Mouse (Mus musculus): ENCODE data around the gene Rab11b. TPM values are rescaled to one million over a fixed set of nuclear protein-coding genes. Genes with fewer than 3 reads are reported as not detected.

Rab11b gene
- polyA plus RNA-seq (2012; rRNA removed) (312 and 394 TPM in 2 replicates), polyA plus RNA-seq (2014; fragmentation: Nextera tagmentation; extraction: Ambion mirVana) (192 and 221 TPM in 2 replicates)

DNA sequence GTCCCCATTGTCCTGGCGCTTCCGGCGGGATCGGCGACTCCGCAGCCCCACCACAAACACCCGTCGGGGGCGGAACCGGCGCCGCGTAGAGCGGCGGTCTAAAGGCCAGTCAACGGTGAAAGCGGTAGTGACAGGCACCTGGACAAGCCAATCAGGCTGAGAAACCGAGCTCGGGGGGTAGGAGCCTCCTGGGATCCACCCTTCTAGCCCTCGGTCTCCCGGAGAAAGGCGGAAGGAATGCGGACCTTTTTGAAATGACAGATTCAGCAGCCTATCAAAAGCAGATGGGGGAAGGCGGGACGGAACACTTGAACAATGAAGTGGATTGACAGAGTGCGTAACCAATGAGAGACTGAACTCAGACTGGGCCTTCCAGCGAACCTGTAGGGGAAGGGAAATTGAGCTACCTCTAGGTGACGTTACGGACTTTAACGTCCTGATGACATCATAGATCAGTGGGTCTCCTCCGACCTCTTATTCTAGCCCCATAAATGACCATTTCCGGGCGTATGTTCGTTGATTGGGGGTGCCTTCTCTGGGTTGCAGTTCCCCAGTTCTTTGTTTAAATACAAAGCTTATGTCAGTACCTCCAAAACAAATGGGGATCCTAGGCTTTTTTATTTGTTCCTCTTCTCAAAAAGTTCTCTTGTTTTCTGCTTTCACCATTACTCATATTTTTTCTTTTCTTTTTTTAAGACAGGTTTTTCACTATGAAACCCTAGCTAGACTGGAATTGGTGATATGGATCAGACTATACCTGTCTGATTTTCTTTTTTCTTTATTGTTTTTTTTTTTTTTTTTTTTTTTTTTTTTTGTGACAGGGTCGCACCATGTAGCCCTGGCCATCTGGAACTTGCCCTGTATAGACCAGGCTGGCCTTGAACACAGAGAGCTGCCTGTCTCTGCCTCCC lies at the start of gene Rab11b:
Rab11b (minus strand) TSS at position 276 of the 911 bp plus-strand sequence.
- ATAC-seq (ENCODE audit: low FRiP score, low read depth), result peak; percentile 99

DNA sequence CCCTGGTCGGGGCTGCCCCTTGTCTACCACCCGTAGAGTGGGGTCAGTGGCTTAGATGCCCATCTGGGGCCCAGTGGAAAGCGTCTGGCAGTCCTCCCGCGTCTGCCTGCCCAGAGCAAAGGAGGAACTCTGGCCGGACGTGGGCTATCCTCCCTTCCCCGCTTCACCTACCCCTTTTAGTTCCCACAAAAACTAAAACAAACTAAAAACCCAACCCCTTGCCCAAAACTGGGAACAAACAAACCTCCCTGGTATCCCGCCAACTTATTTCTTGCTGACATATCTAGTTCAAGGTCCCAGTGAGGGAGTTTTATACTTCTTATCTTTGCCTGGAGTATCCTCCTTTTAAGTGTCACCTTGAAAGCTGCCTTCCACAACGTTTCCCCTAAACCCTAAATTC lies 47.9 kb upstream of the Rab11b start:
- ATAC-seq (ENCODE audit: low FRiP score, low read depth), result no peak
- H3K27ac ChIP-seq (replicated peaks; ENCODE audit: low read depth, low read length), result no peak overlapping the region
- no peaks in the 10 kb centered on the region for H3K9me3 ChIP-seq (ENCODE audit: control insufficient read depth, low read length)

More for the DNA sequence above, at the start of gene Rab11b:
- Histone ChIP-seq H3K27ac (replicated peaks; ENCODE audit: low read depth, low read length) (peak within 1 kb of the TSS; percentile 99), H3K4me1 (ENCODE audit: control insufficient read depth, insufficient read depth, low read length) (peaks cover 15% of the 10 kb centered on the region), H3K9ac (ENCODE audit: low read depth, low read length, severe bottlenecking) (peak within 1 kb of the TSS; percentile 96), H3K9me3 (ENCODE audit: control insufficient read depth, low read length) (no peaks in the 10 kb centered on the region), H3K27me3 (ENCODE audit: control insufficient read depth, insufficient read depth, low read length) (no peaks in the 10 kb centered on the region), H3K4me3 (replicated peaks; ENCODE audit: low read length) (peak within 1 kb of the TSS; percentile 67), H3K4me2 (replicated peaks; ENCODE audit: low read depth, low read length, severe bottlenecking) (peak within 1 kb of the TSS; percentile 63), H3K36me3 (ENCODE audit: control insufficient read depth, insufficient read depth, low read length) (no peaks in the 10 kb centered on the region; the same call in 1 of the 2 replicates)
- TF ChIP-seq POLR2A (IDR thresholded peaks at IDR 0.05; ENCODE audit: borderline replicate concordance, extremely low read depth, insufficient read depth, insufficient read length), result no peak
- WGBS, result 2% methylated on average over 35 of the region's 35 CpGs
- peak; percentile 100 for DNase-seq (ENCODE audit: low spot score)

GRCm38 (mm10) chr17:33807181-33807888 lies 47.0 kb upstream of the Rab11b start:
- WGBS, result 68% methylated on average over 8 of the region's 9 CpGs
- H3K27ac ChIP-seq (replicated peaks; ENCODE audit: low read depth, low read length), result no peak overlapping the region

More for the DNA sequence above, 47.9 kb upstream of the Rab11b start:
- Histone ChIP-seq H3K27me3 (ENCODE audit: control insufficient read depth, insufficient read depth, low read length) (no peaks in the 10 kb centered on the region), H3K36me3 (ENCODE audit: control insufficient read depth, insufficient read depth, low read length) (no peaks in the 10 kb centered on the region), H3K9ac (ENCODE audit: low read depth, low read length, severe bottlenecking) (no peak overlapping the region), H3K4me2 (replicated peaks; ENCODE audit: low read depth, low read length, severe bottlenecking) (no peak overlapping the region), H3K4me1 (ENCODE audit: control insufficient read depth, insufficient read depth, low read length) (no peaks in the 10 kb centered on the region), H3K4me3 (replicated peaks; ENCODE audit: low read length) (no peak overlapping the region)
- 42% methylated on average over 10 of the region's 10 CpGs for WGBS
- TF ChIP-seq POLR2A (IDR thresholded peaks at IDR 0.05; ENCODE audit: borderline replicate concordance, extremely low read depth, insufficient read depth, insufficient read length), result no peak
- DNase-seq (ENCODE audit: low spot score), result no peak

DNA sequence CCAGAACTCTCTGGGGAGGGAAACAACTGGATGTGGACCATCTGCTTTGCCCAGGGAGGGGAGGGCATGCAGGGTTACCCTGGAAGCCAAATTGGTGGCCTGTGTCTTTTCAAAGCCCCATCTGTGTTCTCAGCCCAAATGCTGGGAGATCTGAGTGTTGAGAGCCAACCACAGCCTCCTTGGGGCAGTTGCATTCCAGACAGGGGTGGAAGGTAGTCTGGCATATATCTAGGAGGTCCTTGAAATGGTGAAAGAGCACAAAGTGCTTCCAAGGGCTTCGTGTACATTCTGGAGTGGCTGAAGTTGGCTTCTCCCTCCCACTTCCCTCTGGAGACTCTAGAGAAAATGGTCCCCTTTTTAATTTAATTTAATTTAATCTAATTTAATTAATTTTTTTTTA lies 44.4 kb upstream of the Rab11b start:
- Histone ChIP-seq H3K27ac (replicated peaks; ENCODE audit: low read depth, low read length) (no peak overlapping the region), H3K4me3 (replicated peaks; ENCODE audit: low read length) (no peak overlapping the region), H3K36me3 (ENCODE audit: control insufficient read depth, insufficient read depth, low read length) (no peaks in the 10 kb centered on the region), H3K4me1 (ENCODE audit: control insufficient read depth, insufficient read depth, low read length) (no peaks in the 10 kb centered on the region), H3K27me3 (ENCODE audit: control insufficient read depth, insufficient read depth, low read length) (no peaks in the 10 kb centered on the region), H3K4me2 (replicated peaks; ENCODE audit: low read depth, low read length, severe bottlenecking) (no peak overlapping the region), H3K9ac (ENCODE audit: low read depth, low read length, severe bottlenecking) (no peak overlapping the region), H3K9me3 (ENCODE audit: control insufficient read depth, low read length) (no peaks in the 10 kb centered on the region)
- DNase-seq (ENCODE audit: low spot score), result no peak
- ATAC-seq (ENCODE audit: low FRiP score, low read depth), result no peak
- WGBS, result 38% methylated on average over 1 of the region's 1 CpGs
- no peak for TF ChIP-seq POLR2A (IDR thresholded peaks at IDR 0.05; ENCODE audit: borderline replicate concordance, extremely low read depth, insufficient read depth, insufficient read length)

More at GRCm38 (mm10) chr17:33807181-33807888, 47.0 kb upstream of the Rab11b start:
- no peaks in the 10 kb centered on the region for H3K36me3 ChIP-seq (ENCODE audit: control insufficient read depth, insufficient read depth, low read length)
- no peak overlapping the region for H3K4me3 ChIP-seq (replicated peaks; ENCODE audit: low read length)
- DNase-seq (ENCODE audit: low spot score) (no peak), ATAC-seq (ENCODE audit: low FRiP score, low read depth) (no peak)
- H3K4me1 ChIP-seq (ENCODE audit: control insufficient read depth, insufficient read depth, low read length), result no peaks in the 10 kb centered on the region
- TF ChIP-seq POLR2A (IDR thresholded peaks at IDR 0.05; ENCODE audit: borderline replicate concordance, extremely low read depth, insufficient read depth, insufficient read length), result no peak
- H3K27me3 ChIP-seq (ENCODE audit: control insufficient read depth, insufficient read depth, low read length), result no peaks in the 10 kb centered on the region
- no peak overlapping the region for H3K4me2 ChIP-seq (replicated peaks; ENCODE audit: low read depth, low read length, severe bottlenecking)
- no peaks in the 10 kb centered on the region for H3K9me3 ChIP-seq (ENCODE audit: control insufficient read depth, low read length)
- H3K9ac ChIP-seq (ENCODE audit: low read depth, low read length, severe bottlenecking), result no peak overlapping the region

GRCm38 (mm10) chr17:33804205-33804604 lies 43.9 kb upstream of the Rab11b start:
- no peak overlapping the region for H3K4me3 ChIP-seq (replicated peaks; ENCODE audit: low read length)
- H3K9ac ChIP-seq (ENCODE audit: low read depth, low read length, severe bottlenecking), result no peak overlapping the region
- H3K27ac ChIP-seq (replicated peaks; ENCODE audit: low read depth, low read length), result no peak overlapping the region
- no peak for TF ChIP-seq POLR2A (IDR thresholded peaks at IDR 0.05; ENCODE audit: borderline replicate concordance, extremely low read depth, insufficient read depth, insufficient read length)
- H3K27me3 ChIP-seq (ENCODE audit: control insufficient read depth, insufficient read depth, low read length), result no peaks in the 10 kb centered on the region
- WGBS, result 56% methylated on average over 4 of the region's 4 CpGs
- H3K36me3 ChIP-seq (ENCODE audit: control insufficient read depth, insufficient read depth, low read length), result no peaks in the 10 kb centered on the region
- no peak for ATAC-seq (ENCODE audit: low FRiP score, low read depth)
- H3K9me3 ChIP-seq (ENCODE audit: control insufficient read depth, low read length), result no peaks in the 10 kb centered on the region
- H3K4me1 ChIP-seq (ENCODE audit: control insufficient read depth, insufficient read depth, low read length), result no peaks in the 10 kb centered on the region
- no peak for DNase-seq (ENCODE audit: low spot score)
- H3K4me2 ChIP-seq (replicated peaks; ENCODE audit: low read depth, low read length, severe bottlenecking), result no peak overlapping the region

Measured in limb, embryonic 14.5 days (tissue).